28 mouse cellular contexts compared by ENCODE assay signal in the genomic region with DNA sequence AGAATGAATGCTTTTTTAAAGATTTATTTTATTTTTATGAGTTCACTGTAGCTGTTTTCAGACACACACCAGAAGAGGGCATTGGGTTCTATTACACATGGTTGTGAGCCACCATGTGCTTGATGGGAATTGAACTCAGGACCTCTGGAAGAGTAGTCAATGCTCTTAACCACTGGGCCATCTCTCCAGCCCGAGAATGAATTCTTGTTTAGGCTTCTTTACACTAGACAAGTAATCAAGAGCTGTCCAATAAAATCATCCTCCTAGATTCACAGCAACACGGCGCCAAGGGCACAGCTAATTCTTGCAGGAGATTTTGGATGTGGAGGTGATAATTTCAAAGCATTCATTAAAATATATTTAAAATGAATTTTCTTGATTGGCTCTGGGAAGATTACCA. TPM values are rescaled to one million over a fixed set of nuclear protein-coding genes. Genes with fewer than 3 reads are reported as not detected.
A peak's percentile ranks its signal among the peaks of the same experiment; 100 is the strongest.
DNase-seq lines count a peak whose midpoint lies in the region; ATAC-seq and TF ChIP-seq lines count a peak whose summit lies in the region.
"Had no signal": no experiment of that assay in that cellular context is flagged by ENCODE, and none has a peak within 500 bp of the region (broad histone marks: within the 10 kb centered on the region; RNA-seq: fewer than 3 reads in every experiment).

No protein-coding gene starts in this region.

- ATAC-seq in liver, embryonic 12.5 days = no peak
- ATAC-seq: forebrain, embryonic 16.5 days; hindbrain, postnatal 0 days; intestine, postnatal 0 days; lung, postnatal 0 days; midbrain, embryonic 13.5 days had no signal

- peaks cover 8 to 16% of the 10 kb centered on the region in 2 experiments for H3K4me1 ChIP-seq in MEL (ENCODE audit: control insufficient read depth in 1 of 2, insufficient read depth in 2 of 2, low read length in 2 of 2)
- H3K4me1 ChIP-seq in liver, embryonic 12.5 days = peaks cover 39% of the 10 kb centered on the region

- DNase-seq in gastrocnemius, adult 2 months = no peak
- no peak for DNase-seq in gastrocnemius, adult 18-20 months (ENCODE audit: low spot score)
- no peak for DNase-seq in MEL (ENCODE audit: low read depth, low spot score)
- DNase-seq in cerebellum, adult 11-12 months = no peak
- DNase-seq in heart, adult 18-20 months = no peak
- DNase-seq: adrenal gland, postnatal 25 days; cerebellum, adult 18-20 months; cerebellum, postnatal 10 days; gastrocnemius, postnatal 10 days; heart, postnatal 36 days; kidney, postnatal 36 days; right cerebral cortex, postnatal 25 days; thymus, postnatal 14 days had no signal

- peak overlapping the region; percentile 99 for H3K27ac ChIP-seq in gastrocnemius, adult 2 months
- no peak overlapping the region for H3K27ac ChIP-seq in MEL (ENCODE audit: control insufficient read depth, low read depth, low read length)
- no peak overlapping the region for H3K27ac ChIP-seq in liver, embryonic 12.5 days
- H3K27ac ChIP-seq: embryonic facial prominence, embryonic 13.5 days; heart, embryonic 10.5 days; hindbrain, embryonic 12.5 days; hindbrain, postnatal 0 days; kidney, embryonic 15.5 days; liver, embryonic 15.5 days; macrophage; midbrain, embryonic 13.5 days; stomach, embryonic 15.5 days had no signal

- no peak overlapping the region for H3K9ac ChIP-seq in MEL (ENCODE audit: control insufficient read depth, low read depth, low read length, poor library complexity, severe bottlenecking)
- H3K9ac ChIP-seq in liver, embryonic 12.5 days = no peak overlapping the region
- H3K9ac ChIP-seq: hindbrain, embryonic 12.5 days; midbrain, embryonic 13.5 days; stomach, embryonic 15.5 days had no signal

- TF ChIP-seq RAD21 in MEL (IDR thresholded peaks at IDR 0.05; ENCODE audit: low read depth, low read length) = no peak

- TF ChIP-seq POLR2A in MEL (IDR thresholded peaks at IDR 0.05; ENCODE audit: control insufficient read depth in 1 of 2, insufficient read depth in 1 of 2, low read depth in 1 of 2, low read length in 2 of 2, poor library complexity in 1 of 2) = no peak
- no peak for TF ChIP-seq POLR2A in myocyte (IDR thresholded peaks at IDR 0.05; ENCODE audit: insufficient read length, low read depth)

- H3ac ChIP-seq in myocyte (ENCODE audit: control insufficient read depth, insufficient read length) = no peak overlapping the region

- H3K79me2 ChIP-seq in MEL (ENCODE audit: control insufficient read depth, insufficient read depth, low read length, poor library complexity) (peaks cover 37% of the 10 kb centered on the region), myocyte (ENCODE audit: control insufficient read depth, insufficient read depth) (peaks cover 68% of the 10 kb centered on the region)

- 83% methylated on average over 3 of the region's 3 CpGs for WGBS in liver, embryonic 12.5 days (ENCODE audit: insufficient replicate concordance)

- intact Hi-C loops in gastrocnemius, adult 2 months (cut with DNase I) = no loop called here

- H3K36me3 ChIP-seq in MEL (ENCODE audit: control insufficient read depth in 1 of 2, insufficient read depth in 2 of 2, low read length in 2 of 2) = peaks cover 20 to 40% of the 10 kb centered on the region in 2 experiments
- H3K36me3 ChIP-seq in liver, embryonic 12.5 days = peaks cover 27% of the 10 kb centered on the region
- H3K36me3 ChIP-seq in myocyte (ENCODE audit: control insufficient read depth, insufficient read depth) = peaks cover 5% of the 10 kb centered on the region

- H3K27me3 ChIP-seq in MEL (ENCODE audit: control insufficient read depth in 1 of 2, insufficient read depth in 2 of 2, low read length in 2 of 2) (no peaks in the 10 kb centered on the region), myocyte (ENCODE audit: control insufficient read depth, insufficient read depth, insufficient read length) (no peaks in the 10 kb centered on the region)
- H3K27me3 ChIP-seq in liver, embryonic 12.5 days (replicated peaks) = no peaks in the 10 kb centered on the region
- H3K27me3 ChIP-seq: embryonic facial prominence, embryonic 13.5 days; hindbrain, embryonic 12.5 days; kidney, embryonic 15.5 days; liver, embryonic 15.5 days; midbrain, embryonic 13.5 days; stomach, embryonic 15.5 days had no signal

- no peak for TF ChIP-seq CTCF in gastrocnemius, adult 2 months (IDR thresholded peaks at IDR 0.05)
- TF ChIP-seq CTCF in MEL (IDR thresholded peaks at IDR 0.05 in 2 of 3, conservative IDR thresholded peaks at IDR 0.05 in 1 of 3; ENCODE audit: control insufficient read depth in 1 of 3, insufficient read depth in 1 of 3, low read depth in 2 of 3, low read length in 3 of 3, poor library complexity in 1 of 3, severe bottlenecking in 1 of 3) = no peak

- no peak for TF ChIP-seq EP300 in MEL (IDR thresholded peaks at IDR 0.05; ENCODE audit: low read depth in 1 of 2, low read length in 2 of 2)

- H3K4me3 ChIP-seq in gastrocnemius, adult 2 months = peak overlapping the region; percentile 90
- H3K4me3 ChIP-seq in MEL (ENCODE audit: control insufficient read depth in 1 of 2, insufficient read depth in 1 of 2, low read depth in 2 of 2, low read length in 2 of 2) (no peak overlapping the region), myocyte (peak overlapping the region; percentile 66)
- H3K4me3 ChIP-seq in liver, embryonic 12.5 days = peak overlapping the region; percentile 98; the same call in 1 of the 2 replicates
- H3K4me3 ChIP-seq: hindbrain, embryonic 12.5 days had no signal

- H3K4me2 ChIP-seq in liver, embryonic 12.5 days = peak overlapping the region; percentile 88
- H3K4me2 ChIP-seq in myocyte (ENCODE audit: low read depth) = no peak overlapping the region

- no peaks in the 10 kb centered on the region for H3K9me3 ChIP-seq in MEL (replicated peaks; ENCODE audit: insufficient read depth, low read length)
- no peaks in the 10 kb centered on the region for H3K9me3 ChIP-seq in liver, embryonic 12.5 days (replicated peaks)
- H3K9me3 ChIP-seq: embryonic facial prominence, embryonic 13.5 days; heart, embryonic 10.5 days; hindbrain, embryonic 12.5 days; kidney, embryonic 15.5 days; liver, embryonic 15.5 days; midbrain, embryonic 13.5 days; stomach, embryonic 15.5 days had no signal

TF ChIP-seq in MEL, 35 proteins besides CTCF, POLR2A, EP300 and RAD21:
- TF ChIP-seq POLR2AphosphoS5 (IDR thresholded peaks at IDR 0.05; ENCODE audit: borderline replicate concordance, low read depth, low read length) (no peak), TBP (IDR thresholded peaks at IDR 0.05; ENCODE audit: low read depth, low read length) (peak; percentile 65)

TF ChIP-seq in myocyte, 11 proteins besides CTCF, POLR2A, EP300 and RAD21:
- no peak for TF ChIP-seq MYOG (IDR thresholded peaks at IDR 0.05; ENCODE audit: control insufficient read depth in 1 of 3, insufficient read depth in 1 of 3, insufficient read length in 2 of 3, low read depth in 2 of 3)
- TF ChIP-seq POLR2AphosphoS2 (IDR thresholded peaks at IDR 0.05; ENCODE audit: insufficient read length, low read depth) = no peak
- TF ChIP-seq MYOD1 (IDR thresholded peaks at IDR 0.05; ENCODE audit: control insufficient read depth in 1 of 3, insufficient read length in 2 of 3, low read depth in 2 of 3) = no peak
- TF ChIP-seq E2F4 (IDR thresholded peaks at IDR 0.05; ENCODE audit: insufficient read depth) = no peak
- TF ChIP-seq SRF (IDR thresholded peaks at IDR 0.05; ENCODE audit: control insufficient read depth, insufficient read length, low read depth) = no peak
- no peak for TF ChIP-seq TCF3 (IDR thresholded peaks at IDR 0.05; ENCODE audit: insufficient read length, low read depth)

RNA-seq across cellular contexts. Expression of gene Naa16, which starts 2.3 kb away (rescaled TPM):
- total RNA-seq in gastrocnemius, adult 2 months (2021) = 10 to 100 TPM; 22.3 to 22.9 TPM
- 10 to 100 TPM; 21.7 to 25.2 TPM for total RNA-seq in gastrocnemius, adult 18-20 months (2021)
- total RNA-seq in MEL (2012; rRNA removed) = 22.4 and 26.9 TPM in 2 replicates
- polyA plus RNA-seq in MEL (2012; ENCODE audit: insufficient read depth in 1 of 2, insufficient read length in 2 of 2, low read depth in 1 of 2, low replicate concordance in 2 of 2, missing spikeins in 1 of 2) = 10 to 100 TPM in 1 of 2 experiments, not detected in 1; 51.6 TPM
- polyA plus RNA-seq in liver, embryonic 12.5 days (2016; fragmentation: Nextera tagmentation; extraction: Ambion mirVana) = 42.0 and 45.5 TPM in 2 replicates
- polyA plus RNA-seq in myocyte (2012; fragmentation: generic; extraction: Trizol) = 3.6 TPM
- total RNA-seq in heart, adult 18-20 months (2021) = 10 to 100 TPM; 10.7 to 11.4 TPM

RNA-seq across cellular contexts. Expression of gene Mtrf1, which starts 9.3 kb away (rescaled TPM):
- 1 to 10 TPM; 8.9 to 9.5 TPM for total RNA-seq in gastrocnemius, adult 2 months (2021)
- 10 to 100 TPM in 1 of 2 experiments, 1 to 10 TPM in 1; 9.8 to 11.0 TPM for total RNA-seq in gastrocnemius, adult 18-20 months (2021)
- total RNA-seq in MEL (2012; rRNA removed) = 4.0 and 4.8 TPM in 2 replicates
- polyA plus RNA-seq in MEL (2012; ENCODE audit: insufficient read depth in 1 of 2, insufficient read length in 2 of 2, low read depth in 1 of 2, low replicate concordance in 2 of 2, missing spikeins in 1 of 2) (1 to 10 TPM in 1 of 2 experiments, not detected in 1; 4.9 TPM), myocyte (2012; fragmentation: generic; extraction: Trizol) (3.1 TPM)
- polyA plus RNA-seq in liver, embryonic 12.5 days (2016; fragmentation: Nextera tagmentation; extraction: Ambion mirVana) = 6.7 and 7.3 TPM in 2 replicates
- total RNA-seq in heart, adult 18-20 months (2021) = 1 to 10 TPM; 8.3 to 8.6 TPM
- polyA plus RNA-seq: erythroblast, embryonic 14.5 days had no signal

RNA-seq across cellular contexts. Expression of gene Kbtbd7, which starts 38.0 kb away (rescaled TPM):
- total RNA-seq in gastrocnemius, adult 2 months (2021) = 1 to 10 TPM; 5.4 to 7.2 TPM
- 1 to 10 TPM; 5.5 to 6.4 TPM for total RNA-seq in gastrocnemius, adult 18-20 months (2021)
- total RNA-seq in MEL (2012; rRNA removed) = 2.6 and 3.8 TPM in 2 replicates
- polyA plus RNA-seq in MEL (2012; ENCODE audit: insufficient read depth in 1 of 2, insufficient read length in 2 of 2, low read depth in 1 of 2, low replicate concordance in 2 of 2, missing spikeins in 1 of 2) (1 to 10 TPM in 1 of 2 experiments, not detected in 1; 2.7 TPM), myocyte (2012; fragmentation: generic; extraction: Trizol) (1.5 TPM)
- polyA plus RNA-seq in liver, embryonic 12.5 days (2016; fragmentation: Nextera tagmentation; extraction: Ambion mirVana) = 5.7 and 6.2 TPM in 2 replicates
- total RNA-seq in heart, adult 18-20 months (2021) = 1 to 10 TPM; 8.9 to 9.1 TPM

Comparison
In these comparisons a context has a peak if more than half of its experiments do, and no peak if none do; other contexts are left out.
1. H3K4me3 ChIP-seq: peak in gastrocnemius, adult 2 months (single experiment), liver, embryonic 12.5 days (single experiment) and myocyte (single experiment); none in MEL (0 of 2).